Mouse (Mus musculus): Measurements from ENCODE around the gene Olfr56. TPM values are rescaled to one million over a fixed set of nuclear protein-coding genes. Genes with fewer than 3 reads are reported as not detected.
"Not testable (repeated sequence)": the region's sequence is repeated elsewhere in the genome, so short reads cannot be mapped to it uniquely, and the experiment has no call there.

The Olfr56 gene
- polyA plus RNA-seq, 1 experiment from 2014 or later: not detected

DNA sequence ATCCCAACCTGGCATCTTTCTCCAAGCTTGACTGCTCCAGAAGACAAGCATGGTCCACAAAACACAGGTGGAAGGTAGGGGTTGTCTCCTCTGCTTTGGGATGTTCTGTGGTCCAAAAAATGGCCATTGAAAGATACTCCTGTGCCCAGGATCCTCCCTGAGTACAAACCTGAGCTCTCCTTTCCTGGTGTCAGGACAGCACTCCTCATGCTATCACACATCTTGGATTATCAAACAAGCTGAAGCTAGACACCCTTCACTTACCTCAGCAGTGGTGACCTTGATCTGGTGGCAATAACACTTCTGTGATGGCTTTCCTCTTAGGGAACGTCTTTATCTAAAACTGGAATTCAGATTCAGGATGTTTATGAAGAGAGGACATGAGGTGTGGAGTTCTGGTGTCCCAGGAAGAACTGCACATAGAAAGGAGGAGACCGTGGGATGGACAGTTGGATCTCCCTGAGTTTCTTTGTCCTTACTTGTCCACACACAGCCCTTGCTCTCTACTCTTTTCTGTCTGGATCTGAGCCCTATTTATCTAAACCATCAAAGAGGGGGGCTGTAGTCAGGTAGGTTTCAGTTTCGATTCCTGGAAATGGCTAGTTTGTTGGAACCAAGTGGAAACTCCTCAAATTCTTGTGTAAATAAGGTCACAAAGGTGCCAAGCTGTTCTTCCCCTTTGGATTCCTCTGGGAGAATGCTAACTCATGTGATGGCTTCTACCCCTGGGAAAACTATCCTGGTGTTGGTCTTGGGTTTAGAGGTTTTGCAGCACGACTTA is 13.2 kb downstream of the Olfr56 start, which contains the start of gene Gm12185:
Gm12185 (minus strand) TSS at position 487 of the 781 bp plus-strand sequence.
- H3K36me3 ChIP-seq; H3K9ac ChIP-seq; H3K9me3 ChIP-seq (replicated peaks); ATAC-seq; H3K27me3 ChIP-seq (replicated peaks); H3K4me3 ChIP-seq; H3K4me2 ChIP-seq; H3K27ac ChIP-seq: not testable (repeated sequence)
- H3K4me1 ChIP-seq: peaks cover 16% of the 10 kb centered on the region
- WGBS (ENCODE audit: insufficient replicate concordance): 46% methylated on average over 4 of the region's 4 CpGs

DNA sequence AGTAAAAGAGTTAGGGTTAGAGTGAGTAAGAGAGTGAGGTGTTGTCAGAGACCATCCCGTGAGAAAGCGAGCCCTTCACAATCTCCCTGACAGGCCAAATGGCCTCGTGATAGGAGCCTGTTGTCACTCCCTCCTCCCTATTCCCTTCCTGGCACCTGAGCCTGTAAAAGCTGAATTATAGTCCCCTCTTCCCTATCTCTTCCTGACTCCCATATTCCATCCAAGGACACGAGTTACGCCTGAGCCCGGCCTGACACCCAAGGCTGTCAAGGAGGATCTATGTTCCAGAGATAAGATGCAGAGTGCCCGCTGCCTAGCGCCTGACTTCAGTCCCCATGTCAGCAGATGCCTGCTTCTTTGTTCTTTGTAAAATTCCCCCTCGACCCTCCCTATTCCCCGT is 14.6 kb downstream of the Olfr56 start:
- H3K9me3 ChIP-seq (replicated peaks); H3K9ac ChIP-seq; H3K27ac ChIP-seq; H3K4me2 ChIP-seq; ATAC-seq; H3K4me3 ChIP-seq; H3K36me3 ChIP-seq; H3K27me3 ChIP-seq (replicated peaks): not testable (repeated sequence)
- 37% methylated on average over 10 of the region's 10 CpGs for WGBS (ENCODE audit: insufficient replicate concordance)
- peaks cover 16% of the 10 kb centered on the region for H3K4me1 ChIP-seq

DNA sequence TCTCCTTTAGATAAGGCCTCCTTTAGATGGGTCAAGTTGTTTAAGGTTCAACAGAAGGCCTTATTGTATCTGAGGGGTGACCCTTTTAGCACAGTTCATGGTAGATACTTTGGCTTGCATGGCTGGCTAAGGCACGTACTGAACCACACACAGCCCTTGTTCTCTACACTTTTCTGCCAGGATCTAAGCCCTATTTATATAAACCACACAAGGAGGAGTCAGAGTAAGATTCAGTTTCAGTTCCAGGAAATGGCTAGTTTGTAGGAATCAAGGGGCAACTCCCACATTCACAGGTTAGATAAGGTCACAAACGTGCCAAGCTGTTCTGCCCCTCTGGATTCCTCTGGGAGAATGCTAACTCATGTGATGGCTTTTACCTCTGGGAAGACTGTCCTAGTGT is 15.3 kb downstream of the Olfr56 start, which contains the start of gene Tgtp1:
Tgtp1 (minus strand) TSS at position 155 of the 400 bp plus-strand sequence.
- 16% methylated on average over 2 of the region's 2 CpGs for WGBS (ENCODE audit: insufficient replicate concordance)
- H3K9ac ChIP-seq; ATAC-seq; H3K27ac ChIP-seq; H3K9me3 ChIP-seq (replicated peaks); H3K4me2 ChIP-seq; H3K36me3 ChIP-seq; H3K4me3 ChIP-seq; H3K27me3 ChIP-seq (replicated peaks): not testable (repeated sequence)
- H3K4me1 ChIP-seq: peaks cover 16% of the 10 kb centered on the region

DNA sequence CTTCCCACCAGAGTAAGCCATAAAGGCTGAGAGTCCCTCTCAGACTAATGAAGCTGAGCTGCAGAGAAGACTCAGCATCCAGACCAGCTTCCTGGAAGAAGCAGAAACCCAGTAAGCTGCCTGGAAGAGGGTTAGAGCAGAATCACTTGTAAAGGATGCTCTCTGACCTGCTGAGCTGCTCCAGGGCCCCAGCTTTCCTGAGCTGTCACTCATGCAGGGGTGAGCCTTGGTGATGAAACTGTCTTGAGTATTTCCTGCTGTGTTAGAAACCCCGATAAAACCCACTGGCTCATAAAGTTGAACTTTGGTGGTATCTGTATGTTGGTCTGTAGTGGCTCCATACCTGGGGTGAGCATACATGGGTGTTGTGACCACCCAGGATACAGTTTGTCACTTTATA is 21.7 kb downstream of the Olfr56 start:
- 28% methylated on average over 1 of the region's 1 CpGs for WGBS (ENCODE audit: insufficient replicate concordance)

DNA sequence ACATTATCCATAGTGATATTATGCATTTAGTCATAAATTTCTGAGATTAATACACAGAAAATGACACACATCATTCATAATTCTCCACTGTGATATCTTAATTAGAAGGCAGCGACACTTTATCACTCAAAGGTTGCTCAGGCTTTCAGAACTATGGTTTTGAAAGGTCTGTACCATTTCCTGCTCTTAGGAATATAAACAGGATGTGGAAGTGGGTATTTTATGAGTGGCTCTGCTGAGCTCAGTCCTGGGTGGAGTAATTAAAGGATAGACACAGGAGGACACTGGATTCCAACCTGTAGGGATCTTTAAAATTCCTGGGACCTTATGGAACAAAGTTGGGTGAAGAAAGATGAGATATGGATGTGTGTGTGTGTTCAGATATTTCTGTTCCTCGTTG is 27.6 kb downstream of the Olfr56 start:
- 27% methylated on average over 2 of the region's 2 CpGs for WGBS (ENCODE audit: insufficient replicate concordance)
- not testable (repeated sequence) for H3K4me1 ChIP-seq; H3K36me3 ChIP-seq; ATAC-seq; H3K4me3 ChIP-seq; H3K9ac ChIP-seq; H3K27ac ChIP-seq; H3K9me3 ChIP-seq (replicated peaks); H3K27me3 ChIP-seq (replicated peaks); H3K4me2 ChIP-seq

More for the DNA sequence above, 21.7 kb downstream of the Olfr56 start:
- H3K9me3 ChIP-seq (replicated peaks); H3K4me2 ChIP-seq; ATAC-seq; H3K27ac ChIP-seq; H3K9ac ChIP-seq; H3K27me3 ChIP-seq (replicated peaks); H3K4me1 ChIP-seq; H3K36me3 ChIP-seq; H3K4me3 ChIP-seq: not testable (repeated sequence)

DNA sequence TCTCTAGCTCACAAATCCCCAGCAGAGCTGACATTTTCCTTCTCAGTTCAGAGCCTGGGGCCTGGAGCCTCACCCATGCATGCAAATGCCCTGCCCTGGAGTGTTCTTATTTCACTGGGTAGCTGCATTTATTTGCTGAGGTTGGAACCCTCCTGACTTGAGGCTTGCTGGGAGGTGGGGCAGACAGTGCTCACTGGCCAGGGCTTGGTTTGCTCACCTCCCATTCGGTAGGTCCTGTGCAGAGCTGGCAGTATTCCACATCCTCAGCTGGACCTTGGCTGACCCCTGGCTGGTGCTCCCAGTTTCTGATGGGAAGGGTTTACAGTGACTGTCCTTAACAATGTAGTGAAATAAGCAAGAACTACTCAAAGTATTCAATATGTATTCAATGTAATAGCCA is 28.1 kb downstream of the Olfr56 start:
- H3K4me3 ChIP-seq; ATAC-seq; H3K4me2 ChIP-seq; H3K36me3 ChIP-seq; H3K4me1 ChIP-seq; H3K9me3 ChIP-seq (replicated peaks); H3K27me3 ChIP-seq (replicated peaks); H3K9ac ChIP-seq; H3K27ac ChIP-seq: not testable (repeated sequence)
- 28% methylated on average over 1 of the region's 1 CpGs for WGBS (ENCODE audit: insufficient replicate concordance)

DNA sequence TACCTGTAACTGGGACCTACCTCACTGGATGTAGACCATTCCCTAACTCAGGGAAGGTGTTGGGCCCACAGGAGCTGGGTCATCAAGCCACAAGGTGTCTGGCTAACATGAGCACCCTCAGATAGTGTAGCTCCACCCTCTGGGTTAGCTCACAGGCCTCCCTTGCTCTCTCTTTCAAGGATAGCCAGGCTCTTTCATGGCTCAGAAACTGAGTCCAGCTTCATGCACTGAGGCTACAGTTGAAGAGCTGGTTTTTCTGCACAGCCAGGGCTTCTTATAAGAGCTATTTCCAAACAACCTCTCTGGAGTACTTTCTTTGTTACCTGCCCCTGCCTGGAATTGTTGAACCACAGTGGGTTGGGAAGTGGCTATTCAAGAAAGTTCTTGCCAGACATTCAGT is 33.4 kb downstream of the Olfr56 start:
- not testable (repeated sequence) for H3K4me1 ChIP-seq; H3K27ac ChIP-seq; H3K27me3 ChIP-seq (replicated peaks); H3K4me2 ChIP-seq; ATAC-seq; H3K36me3 ChIP-seq; H3K4me3 ChIP-seq; H3K9ac ChIP-seq; H3K9me3 ChIP-seq (replicated peaks)

DNA sequence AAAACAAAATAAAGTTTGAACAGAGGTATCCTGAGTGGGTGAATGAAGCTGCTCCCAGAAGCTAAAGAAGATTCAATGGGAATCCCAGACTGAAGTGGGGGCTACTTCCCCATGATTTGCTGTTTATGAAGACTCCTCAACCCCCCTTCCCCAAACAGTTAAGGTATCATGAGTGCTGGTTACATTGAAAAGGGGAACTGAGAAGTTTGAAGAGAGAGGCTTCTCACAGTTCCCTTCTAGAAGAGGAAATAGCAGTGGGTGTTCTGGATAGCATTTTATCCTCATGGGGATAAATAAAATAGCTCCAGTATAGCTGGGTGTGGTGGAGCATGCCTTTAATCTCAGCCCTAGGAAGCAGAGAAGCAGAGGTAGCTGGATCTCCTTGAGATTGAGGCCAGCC is 71.4 kb downstream of the Olfr56 start:
- H3K4me3 ChIP-seq; H3K9me3 ChIP-seq (replicated peaks); ATAC-seq; H3K36me3 ChIP-seq; H3K4me2 ChIP-seq; H3K4me1 ChIP-seq; H3K9ac ChIP-seq; H3K27me3 ChIP-seq (replicated peaks); H3K27ac ChIP-seq: not testable (repeated sequence)

DNA sequence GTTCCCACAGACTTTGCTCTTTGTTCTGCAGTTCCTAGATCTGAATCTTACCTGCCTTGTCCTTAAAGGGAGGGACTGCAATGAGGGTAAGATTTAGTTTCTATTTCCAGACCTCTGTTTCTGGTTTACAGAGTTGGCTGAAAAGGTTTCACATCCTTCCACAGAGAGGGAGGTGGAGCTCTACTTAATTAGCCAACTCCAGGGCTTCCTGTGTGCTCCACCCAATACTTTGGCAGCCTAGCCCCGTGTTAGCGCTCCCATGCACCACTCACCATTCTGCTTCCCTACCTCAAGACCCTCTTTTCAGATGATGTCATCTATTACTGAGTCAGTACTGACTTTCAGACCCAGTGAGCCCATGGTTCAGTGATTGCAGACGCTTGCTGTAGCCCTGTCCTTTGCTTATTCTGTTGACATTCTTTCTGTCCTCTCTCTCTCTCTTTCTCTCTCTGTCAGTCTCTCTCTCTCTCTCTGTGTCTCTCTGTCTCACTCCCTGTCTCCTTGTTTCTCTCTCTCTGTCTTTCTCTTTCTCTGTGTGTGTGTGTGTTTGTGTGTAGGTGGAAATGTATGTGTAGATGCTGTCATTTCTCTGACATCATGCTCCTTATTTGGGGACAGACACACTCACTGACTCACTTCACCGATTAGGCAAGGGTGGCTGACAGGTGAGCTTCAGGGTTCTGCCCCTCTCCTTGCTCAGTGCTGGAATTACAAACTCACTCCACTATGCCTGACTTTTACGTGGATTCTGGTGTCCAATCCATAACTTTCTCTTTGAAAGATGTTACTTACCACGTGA is 72.6 kb downstream of the Olfr56 start, which contains the start of gene 9930111J21Rik2:
9930111J21Rik2 (minus strand) TSS at position 150 of the 799 bp plus-strand sequence.
- 54% methylated on average over 1 of the region's 6 CpGs for WGBS (ENCODE audit: insufficient replicate concordance)
- H3K27me3 ChIP-seq (replicated peaks); H3K36me3 ChIP-seq; H3K9ac ChIP-seq; H3K4me3 ChIP-seq; H3K27ac ChIP-seq; H3K4me2 ChIP-seq; H3K4me1 ChIP-seq; H3K9me3 ChIP-seq (replicated peaks): not testable (repeated sequence)
- ATAC-seq: peak; percentile 24; the same call in 1 of the 2 replicates

DNA sequence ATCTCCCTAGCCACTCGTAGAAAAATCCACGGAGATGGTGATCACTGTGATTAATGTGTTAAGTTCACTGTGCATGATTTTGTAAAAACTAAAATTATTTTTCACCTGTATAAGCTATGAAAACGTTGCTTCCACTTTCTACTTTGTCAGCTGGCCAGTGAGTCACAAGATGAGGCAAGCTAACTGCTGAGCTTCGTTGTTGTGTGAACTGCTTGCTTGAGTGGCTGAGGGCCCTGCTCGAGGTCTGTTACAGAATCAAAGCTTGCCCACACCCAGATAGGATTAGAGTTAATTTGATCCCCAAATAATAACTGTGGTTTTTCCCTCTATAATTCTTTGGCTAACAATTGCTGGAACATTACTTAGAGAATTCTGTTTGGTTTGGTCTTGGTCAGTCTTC is 73.2 kb downstream of the Olfr56 start:
- H3K4me2 ChIP-seq; H3K4me3 ChIP-seq; H3K36me3 ChIP-seq; ATAC-seq; H3K9me3 ChIP-seq (replicated peaks); H3K27me3 ChIP-seq (replicated peaks); H3K4me1 ChIP-seq; H3K9ac ChIP-seq; H3K27ac ChIP-seq: not testable (repeated sequence)
- no CpG with 5 or more reads among the region's 5 CpGs for WGBS (ENCODE audit: insufficient replicate concordance)

DNA sequence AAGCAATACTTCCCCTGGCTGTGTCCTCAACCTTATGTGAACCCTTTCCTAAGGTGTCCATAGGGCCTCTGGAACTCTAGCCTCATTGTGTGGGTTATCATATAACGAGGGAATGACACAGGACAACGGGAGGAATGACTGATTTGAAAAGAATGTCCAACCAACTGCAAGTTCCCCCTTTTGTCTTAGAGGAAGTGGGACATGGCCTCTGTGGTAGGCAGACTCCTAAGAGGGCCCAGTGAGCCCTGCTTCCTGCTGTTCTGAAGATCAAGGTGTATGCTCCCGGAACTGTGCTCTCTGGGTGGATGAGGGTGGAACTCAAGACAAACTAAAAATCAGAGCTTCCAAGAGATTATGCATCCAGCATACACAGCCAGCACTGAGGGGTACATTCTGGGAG is 81.4 kb downstream of the Olfr56 start:
- WGBS (ENCODE audit: insufficient replicate concordance): 27% methylated on average over 2 of the region's 3 CpGs
- H3K9ac ChIP-seq: not testable (repeated sequence)

DNA sequence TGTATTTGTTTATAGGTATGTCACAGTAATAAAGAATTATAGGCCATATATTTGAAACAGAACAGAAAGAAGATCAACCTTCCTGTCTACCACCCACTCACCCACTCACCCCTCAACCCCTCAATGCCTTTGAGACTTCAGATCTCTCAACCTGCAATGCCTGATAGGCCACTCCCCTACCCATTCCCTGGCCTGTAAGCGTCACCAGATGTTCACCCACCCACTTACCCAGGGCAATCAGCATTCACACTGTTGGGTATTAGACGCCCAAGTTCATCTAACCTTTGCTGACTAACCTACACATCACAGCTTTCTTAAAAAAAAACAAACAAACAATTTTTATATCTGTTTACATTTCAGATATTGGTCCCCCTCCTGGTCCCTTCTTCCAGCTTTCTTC is 83.2 kb downstream of the Olfr56 start:
- not testable (repeated sequence) for H3K4me1 ChIP-seq; H3K27me3 ChIP-seq (replicated peaks); H3K36me3 ChIP-seq; H3K4me3 ChIP-seq; H3K4me2 ChIP-seq; ATAC-seq; H3K27ac ChIP-seq; H3K9me3 ChIP-seq (replicated peaks); H3K9ac ChIP-seq
- WGBS (ENCODE audit: insufficient replicate concordance): 72% methylated on average over 2 of the region's 2 CpGs

More for the DNA sequence above, 81.4 kb downstream of the Olfr56 start:
- H3K4me2 ChIP-seq; H3K27ac ChIP-seq; H3K27me3 ChIP-seq (replicated peaks); H3K36me3 ChIP-seq; H3K9me3 ChIP-seq (replicated peaks); H3K4me1 ChIP-seq; H3K4me3 ChIP-seq; ATAC-seq: not testable (repeated sequence)

Measured in liver, embryonic 12.5 days (tissue).